Mouse (Mus musculus) heart, embryonic 16.5 days (tissue): ENCODE results near the gene Areg. TPM values are rescaled to one million over a fixed set of nuclear protein-coding genes. Genes with fewer than 3 reads are reported as not detected.

ENCODE experiments used
- ATAC-seq: fragments of 200-750 bp; cut with Nextera tagmentation; replicated peaks from 2 replicates; pipeline ENCODE4 v1.8.0; 2017; ENCODE audit warnings: moderate number of reproducible peaks; ENCODE audit not compliant: insufficient read depth, low FRiP score; ENCODE audit errors: extremely low read depth
- H3K27ac ChIP-seq: fragments of 300-500 bp; sonication (generic); 2 replicates; pipeline ENCODE4 v1.5.1; 2014; ENCODE audit warnings: mild to moderate bottlenecking, low read length, control low read depth, moderate library complexity
- H3K27me3 ChIP-seq: fragments of 300-500 bp; sonication (generic); 2 replicates; pipeline ENCODE4 v1.6.1; 2014; ENCODE audit warnings: low read length, mixed read lengths; ENCODE audit not compliant: control insufficient read depth, insufficient read depth
- H3K36me3 ChIP-seq: fragments of 300-500 bp; sonication (generic); 2 replicates; pipeline ENCODE4 v1.6.1; 2014; ENCODE audit not compliant: control insufficient read depth, insufficient read depth
- H3K4me1 ChIP-seq: fragments of 300-500 bp; sonication (generic); 2 replicates; pipeline ENCODE4 v1.6.1; 2014; ENCODE audit warnings: low read length, mixed read lengths; ENCODE audit not compliant: control insufficient read depth, insufficient read depth
- H3K4me2 ChIP-seq: fragments of 300-500 bp; sonication (generic); 2 replicates; pipeline ENCODE4 v1.6.1; 2014; ENCODE audit warnings: low read depth, mild to moderate bottlenecking, control low read depth, low read length
- H3K4me3 ChIP-seq: fragments of 300-500 bp; sonication (generic); 2 replicates; pipeline ENCODE4 v1.5.1; 2014; ENCODE audit warnings: mild to moderate bottlenecking, control low read depth, low read length
- H3K9ac ChIP-seq: fragments of 300-500 bp; sonication (generic); 2 replicates; pipeline ENCODE4 v1.6.1; 2014; ENCODE audit warnings: low read length, control low read depth
- H3K9me3 ChIP-seq: fragments of 300-500 bp; sonication (generic); replicated peaks from 2 replicates; pipeline ENCODE4 v1.6.1; 2016; ENCODE audit warnings: low read length; ENCODE audit not compliant: control insufficient read depth
- WGBS: fragments of 180-500 bp; shearing (Covaris S2); extraction: QIAGEN DNeasy Blood & Tissue Kit; methylation state at CpG from one replicate; pipeline ENCODE4 v1.1.7; 2014; 5-methylcytosine and 5-hydroxymethylcytosine counted together
- polyA plus RNA-seq: library from polyadenylated mRNA; unstranded; fragments of >200 nt; fragmentation: Nextera tagmentation; extraction: Ambion mirVana; gene quantifications from 2 replicates; pipeline ENCODE4 v1.2.1, GENCODE M21; 2015

Gene Areg
- polyA plus RNA-seq, 1 experiment from 2014 or later, result 0.30 TPM

DNA sequence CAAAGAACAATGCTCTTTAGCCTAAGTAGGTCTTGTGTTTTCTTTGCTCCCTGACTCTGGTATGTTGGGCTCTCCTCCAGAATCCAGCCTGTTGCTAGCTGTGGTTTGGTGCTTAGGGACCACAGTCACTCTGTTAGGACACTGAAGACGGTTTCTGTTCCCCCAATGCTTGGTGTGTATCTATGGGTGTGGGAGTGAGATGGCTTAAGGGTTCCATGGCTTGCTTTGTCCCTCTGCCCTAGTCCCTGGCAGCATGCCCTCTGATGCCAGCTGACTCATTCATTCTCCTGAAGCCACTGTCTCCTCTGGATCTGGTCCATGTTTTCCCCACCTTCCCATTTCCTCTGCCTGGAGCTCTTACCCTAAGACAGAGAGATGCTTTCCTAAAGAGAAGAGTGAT is 24.8 kb upstream of the Areg start:
- Histone ChIP-seq H3K27ac (no peak overlapping the region), H3K9me3 (no peaks in the 10 kb centered on the region), H3K4me3 (no peak overlapping the region), H3K36me3 (no peaks in the 10 kb centered on the region), H3K4me2 (no peak overlapping the region), H3K4me1 (no peaks in the 10 kb centered on the region; the same call in 1 of the 2 replicates), H3K9ac (no peak overlapping the region), H3K27me3 (no peaks in the 10 kb centered on the region)
- no peak for ATAC-seq
- 71% methylated on average over 1 of the region's 1 CpGs for WGBS

DNA sequence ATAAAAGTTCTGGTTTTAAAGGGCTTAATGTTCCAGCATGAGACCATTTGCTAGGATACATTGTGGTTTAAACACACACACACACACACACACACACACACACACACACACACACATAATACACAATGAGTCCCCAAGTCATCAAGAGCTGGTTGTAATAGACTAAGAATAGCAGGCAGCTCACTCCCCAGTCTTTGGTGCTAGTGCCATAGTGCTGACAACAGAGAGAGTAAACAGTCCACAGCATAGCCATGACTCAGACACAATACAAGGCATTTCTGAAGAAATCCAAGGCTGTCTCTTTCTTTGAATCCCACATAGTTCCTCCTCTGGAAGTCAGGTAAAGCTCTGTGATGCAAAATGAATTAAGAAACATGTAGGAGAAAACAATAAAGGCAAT is 20.8 kb upstream of the Areg start:
- Histone ChIP-seq H3K9me3 (no peaks in the 10 kb centered on the region), H3K4me2 (no peak overlapping the region), H3K4me3 (no peak overlapping the region), H3K9ac (no peak overlapping the region), H3K4me1 (peaks cover 3% of the 10 kb centered on the region; the same call in 1 of the 2 replicates), H3K36me3 (no peaks in the 10 kb centered on the region), H3K27ac (no peak overlapping the region; the same call in 1 of the 2 replicates), H3K27me3 (no peaks in the 10 kb centered on the region)
- peak; percentile 87 for ATAC-seq

DNA sequence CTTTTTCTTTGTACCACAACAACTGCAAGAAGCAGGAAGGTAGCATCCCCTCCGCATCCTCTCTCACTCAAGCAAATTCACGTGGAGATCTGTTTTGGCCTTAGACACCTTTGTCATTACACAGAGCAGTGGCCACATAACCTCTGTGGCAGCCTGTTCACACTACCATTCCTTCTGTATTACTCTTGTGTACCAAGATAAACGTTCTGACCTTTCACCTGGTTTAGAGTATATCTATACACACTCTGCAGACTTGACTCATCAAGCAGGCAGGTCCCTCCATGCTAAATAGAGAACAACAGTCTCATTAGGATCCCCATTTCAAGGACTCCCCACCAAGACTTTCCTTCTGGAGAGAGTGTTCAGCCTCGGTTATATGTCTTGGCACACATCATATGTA is 16.0 kb upstream of the Areg start:
- H3K4me3 ChIP-seq, result no peak overlapping the region
- H3K36me3 ChIP-seq, result no peaks in the 10 kb centered on the region
- H3K9me3 ChIP-seq, result no peaks in the 10 kb centered on the region
- H3K4me1 ChIP-seq, result peaks cover 3% of the 10 kb centered on the region; the same call in 1 of the 2 replicates
- H3K27ac ChIP-seq, result no peak overlapping the region
- no peak for ATAC-seq
- no peak overlapping the region for H3K4me2 ChIP-seq
- 64% methylated on average over 4 of the region's 4 CpGs for WGBS
- H3K27me3 ChIP-seq, result no peaks in the 10 kb centered on the region
- no peak overlapping the region for H3K9ac ChIP-seq

DNA sequence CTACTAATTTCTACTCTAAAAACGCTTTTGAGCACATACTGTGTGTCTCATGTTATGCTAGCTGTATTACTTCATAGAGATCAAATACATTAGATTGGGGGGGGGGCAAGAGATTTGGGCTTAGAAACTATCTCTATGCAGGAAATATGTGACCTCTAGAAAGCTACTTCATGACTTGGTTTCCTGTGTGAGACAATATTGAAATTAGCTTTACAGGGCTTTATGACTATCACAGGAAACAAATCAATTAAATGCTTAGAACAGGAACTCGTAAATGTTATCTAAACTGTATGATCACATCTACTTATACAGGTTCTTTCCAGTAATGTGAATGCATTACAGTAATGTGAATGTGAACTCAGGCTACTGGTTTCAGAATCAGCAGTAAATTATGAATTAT is 15.3 kb upstream of the Areg start:
- H3K9ac ChIP-seq, result no peak overlapping the region
- no peaks in the 10 kb centered on the region for H3K9me3 ChIP-seq
- H3K4me2 ChIP-seq, result no peak overlapping the region
- no peak overlapping the region for H3K4me3 ChIP-seq
- H3K36me3 ChIP-seq, result no peaks in the 10 kb centered on the region
- no peak overlapping the region for H3K27ac ChIP-seq
- no peak for ATAC-seq
- 63% methylated on average over 2 of the region's 2 CpGs for WGBS
- H3K4me1 ChIP-seq, result peaks cover 3% of the 10 kb centered on the region; the same call in 1 of the 2 replicates
- H3K27me3 ChIP-seq, result no peaks in the 10 kb centered on the region

DNA sequence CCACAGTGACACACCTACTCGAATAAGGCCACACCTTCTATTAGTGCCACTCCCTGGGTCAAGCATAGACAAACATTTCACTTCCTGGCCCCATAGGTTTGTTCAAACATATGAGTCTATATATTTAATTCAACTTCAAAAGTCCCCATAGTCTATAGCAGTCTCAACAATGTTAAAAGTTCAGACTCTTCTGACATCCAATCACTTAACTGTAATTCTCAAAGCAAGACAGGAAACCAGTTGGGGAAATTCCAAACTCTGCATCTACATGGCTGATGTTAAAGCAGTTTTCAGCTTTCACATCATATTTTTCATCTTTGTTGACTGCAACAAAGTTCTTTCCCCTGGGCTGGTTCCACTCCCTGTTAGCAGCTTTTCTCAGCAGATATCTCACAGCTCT is 12.8 kb upstream of the Areg start:
- Histone ChIP-seq H3K4me2 (no peak overlapping the region), H3K27me3 (no peaks in the 10 kb centered on the region), H3K9me3 (no peaks in the 10 kb centered on the region), H3K36me3 (no peaks in the 10 kb centered on the region), H3K9ac (no peak overlapping the region), H3K27ac (no peak overlapping the region), H3K4me1 (no peaks in the 10 kb centered on the region), H3K4me3 (no peak overlapping the region)
- no peak for ATAC-seq
- 68% methylated on average over 1 of the region's 1 CpGs for WGBS

DNA sequence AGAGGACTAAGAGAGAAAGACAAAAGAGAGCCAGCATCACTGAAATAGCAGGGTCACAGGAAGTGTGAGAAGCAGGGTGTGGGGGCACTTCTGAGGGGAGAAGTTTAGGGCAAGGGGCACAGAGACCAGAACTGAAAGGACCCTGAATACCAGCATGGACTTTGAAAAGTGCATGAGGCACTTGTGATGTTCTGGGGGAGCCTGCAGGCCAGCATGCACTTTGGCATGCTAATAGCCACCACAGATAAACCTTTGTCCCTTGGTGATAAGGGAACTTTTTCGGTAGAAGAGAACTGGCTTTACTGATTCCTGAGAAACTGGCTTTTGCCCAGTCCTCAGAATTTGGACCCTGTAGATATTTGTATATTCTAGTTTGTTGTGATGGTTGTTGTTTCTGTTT is 4.4 kb upstream of the Areg start:
- ATAC-seq, result no peak

DNA sequence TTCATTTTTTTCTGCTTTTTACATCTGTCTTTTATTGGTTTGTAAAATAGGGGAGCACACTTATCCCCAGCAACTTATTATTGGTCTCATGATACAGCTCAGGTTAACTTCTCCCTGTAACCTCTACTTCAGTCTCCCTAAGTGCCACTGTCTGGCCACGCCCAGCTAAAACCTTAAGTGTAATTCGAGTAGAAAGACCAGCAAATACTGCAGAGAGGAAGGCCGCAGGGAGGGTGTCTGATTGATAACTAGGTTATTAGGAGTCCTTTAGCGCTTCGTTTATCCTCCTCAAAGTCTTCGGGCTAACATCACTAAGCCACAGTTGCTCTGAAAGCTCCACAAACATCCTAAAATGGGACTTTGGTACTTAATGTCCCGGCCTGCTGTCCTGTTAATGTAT is 429 bp upstream of the Areg start:
- Histone ChIP-seq H3K27me3 (peaks cover 15% of the 10 kb centered on the region), H3K36me3 (no peaks in the 10 kb centered on the region), H3K4me1 (peaks cover 6% of the 10 kb centered on the region), H3K27ac (no peak overlapping the region), H3K4me2 (peak overlapping the region; percentile 87), H3K4me3 (peak overlapping the region; percentile 68), H3K9ac (peak overlapping the region; percentile 71), H3K9me3 (no peaks in the 10 kb centered on the region)
- ATAC-seq, result no peak
- 3% methylated on average over 7 of the region's 7 CpGs for WGBS

More for the DNA sequence above, 4.4 kb upstream of the Areg start:
- Histone ChIP-seq H3K27ac (no peak overlapping the region), H3K4me1 (peaks cover 6% of the 10 kb centered on the region), H3K27me3 (peaks cover 3% of the 10 kb centered on the region; the same call in 1 of the 2 replicates), H3K36me3 (no peaks in the 10 kb centered on the region), H3K4me2 (no peak overlapping the region), H3K9me3 (no peaks in the 10 kb centered on the region), H3K4me3 (no peak overlapping the region), H3K9ac (no peak overlapping the region)
- 24% methylated on average over 1 of the region's 1 CpGs for WGBS

DNA sequence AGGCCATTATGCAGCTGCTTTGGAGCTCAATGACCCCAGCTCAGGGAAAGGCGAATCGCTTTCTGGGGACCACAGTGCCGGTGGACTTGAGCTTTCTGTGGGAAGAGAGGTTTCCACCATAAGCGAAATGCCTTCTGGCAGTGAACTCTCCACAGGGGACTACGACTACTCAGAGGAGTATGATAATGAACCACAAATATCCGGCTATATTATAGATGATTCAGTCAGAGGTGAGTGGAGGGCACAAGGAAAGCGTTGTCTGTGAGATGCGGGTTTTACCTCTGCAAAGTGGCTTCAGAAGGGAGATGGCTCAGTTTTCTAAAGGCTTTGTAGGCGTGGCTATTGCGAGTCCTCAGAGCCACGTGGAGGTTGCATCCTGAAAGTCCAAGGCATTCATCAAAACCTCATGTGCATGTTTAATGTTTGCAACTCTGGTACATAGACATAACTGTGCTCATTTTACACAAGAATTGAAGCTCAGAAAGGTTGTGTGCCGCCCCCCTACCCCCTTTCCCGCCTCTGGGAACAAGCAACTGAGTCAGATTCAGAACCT is 1.6 kb downstream of the Areg start:
- Histone ChIP-seq H3K4me3 (no peak overlapping the region), H3K4me1 (peaks cover 6% of the 10 kb centered on the region), H3K4me2 (no peak overlapping the region), H3K9me3 (no peaks in the 10 kb centered on the region), H3K27me3 (peaks cover 15% of the 10 kb centered on the region), H3K27ac (no peak overlapping the region), H3K36me3 (no peaks in the 10 kb centered on the region), H3K9ac (no peak overlapping the region)
- 61% methylated on average over 13 of the region's 13 CpGs for WGBS
- ATAC-seq, result no peak

DNA sequence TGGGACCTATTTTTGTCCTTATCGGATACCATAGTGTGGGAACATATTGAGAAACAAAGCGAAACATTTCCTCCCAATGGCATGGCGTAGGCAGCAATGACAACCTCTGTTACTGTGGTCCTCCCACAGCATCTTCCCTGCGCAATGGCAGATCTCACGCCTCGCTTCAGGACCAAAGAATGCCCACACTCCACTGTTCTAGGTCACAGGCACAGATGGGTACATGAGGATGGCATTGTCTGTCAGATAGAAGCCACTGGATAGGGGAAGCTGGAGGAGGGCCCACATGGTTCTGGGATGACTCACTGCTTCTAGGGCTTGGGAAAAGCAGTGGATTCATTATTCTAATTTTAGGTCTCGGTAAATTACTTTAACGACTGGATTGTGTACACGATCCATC is 5.6 kb downstream of the Areg start:
- WGBS, result 73% methylated on average over 9 of the region's 9 CpGs
- H3K4me2 ChIP-seq, result no peak overlapping the region
- no peak for ATAC-seq
- no peak overlapping the region for H3K9ac ChIP-seq
- no peaks in the 10 kb centered on the region; the same call in 1 of the 2 replicates for H3K4me1 ChIP-seq
- no peak overlapping the region for H3K4me3 ChIP-seq
- H3K27ac ChIP-seq, result no peak overlapping the region
- H3K9me3 ChIP-seq, result no peaks in the 10 kb centered on the region
- peaks cover 12% of the 10 kb centered on the region for H3K27me3 ChIP-seq
- no peaks in the 10 kb centered on the region for H3K36me3 ChIP-seq
